Mouse (Mus musculus) olfactory bulb, adult 2 months (tissue): ENCODE data around the gene Mog. TPM values are rescaled to one million over a fixed set of nuclear protein-coding genes. Genes with fewer than 3 reads are reported as not detected.

Experiments used
- H3K27ac ChIP-seq: fragments of 200-500 bp; 2 replicates; pipeline ENCODE4 v1.5.1; 2012; ENCODE audit warnings: low read depth, low read length; ENCODE audit not compliant: insufficient read depth
- H3K4me1 ChIP-seq: fragments of 200-500 bp; 2 replicates; pipeline ENCODE4 v1.6.1; 2012; ENCODE audit warnings: low read length; ENCODE audit not compliant: control insufficient read depth, insufficient read depth
- H3K4me3 ChIP-seq: fragments of 200-500 bp; 2 replicates; pipeline ENCODE4 v1.5.1; 2012; ENCODE audit warnings: mild to moderate bottlenecking, low read depth, low read length, moderate library complexity; ENCODE audit not compliant: insufficient read depth
- CTCF ChIP-seq: fragments of 200-500 bp; IDR thresholded peaks from 2 replicates; pipeline ENCODE4 v1.5.1; 2012; ENCODE audit warnings: low read depth, mild to moderate bottlenecking, low read length, moderate library complexity; ENCODE audit not compliant: insufficient read depth
- POLR2A ChIP-seq: fragments of 200-500 bp; IDR thresholded peaks from 2 replicates; pipeline ENCODE4 v1.6.1; 2012; ENCODE audit warnings: mild to moderate bottlenecking, low read depth, low read length, moderate library complexity; ENCODE audit not compliant: insufficient read depth
- WGBS: fragments of 180-500 bp; shearing (Covaris S2); methylation state at CpG from one replicate; pipeline ENCODE4 v1.1.7; 2018; 5-methylcytosine and 5-hydroxymethylcytosine counted together
- polyA plus RNA-seq: library from polyadenylated mRNA; stranded (reverse); fragments of >200 nt; gene quantifications from 2 replicates; pipeline ENCODE4 v1.2.4, GENCODE M21; 2012; ENCODE audit warnings: low replicate concordance; ENCODE audit not compliant: missing spikeins, insufficient read depth, insufficient read length

The Mog gene
- polyA plus RNA-seq, 1 experiment = not detected

DNA sequence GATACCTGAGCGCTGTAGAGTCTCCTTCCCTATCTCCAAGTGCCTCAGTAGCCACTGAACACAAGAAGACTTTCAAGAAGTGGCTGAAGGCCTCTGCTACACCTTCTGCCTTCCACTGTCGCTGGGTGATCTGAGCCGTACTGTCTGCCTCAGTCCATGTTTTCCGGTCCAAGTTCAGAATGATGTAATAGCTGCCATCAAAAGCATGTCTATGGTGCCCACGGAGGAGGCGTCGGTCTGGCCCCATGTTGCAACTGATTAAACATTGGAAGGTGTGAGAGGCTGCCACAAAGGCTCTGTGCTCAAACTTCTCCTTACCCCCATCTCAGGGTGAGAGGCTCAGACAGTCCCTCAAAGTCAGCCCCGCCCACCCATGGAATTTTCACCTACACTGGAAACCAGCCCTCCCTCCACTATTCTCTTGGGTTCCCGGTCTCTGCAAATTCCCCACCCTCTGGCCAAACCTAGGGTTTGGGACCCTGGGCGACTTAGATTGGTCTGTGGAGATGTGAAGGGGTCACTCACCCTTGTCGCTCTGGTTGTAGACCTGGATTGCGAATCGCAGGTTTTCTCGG is 52.8 kb downstream of the Mog start:
- Histone ChIP-seq H3K4me3 (no peak overlapping the region), H3K27ac (no peak overlapping the region), H3K4me1 (no peaks in the 10 kb centered on the region)
- whole genome bisulfite sequencing = 85% methylated on average over 14 of the region's 14 CpGs
- no peak for TF ChIP-seq CTCF
- TF ChIP-seq POLR2A = no peak

DNA sequence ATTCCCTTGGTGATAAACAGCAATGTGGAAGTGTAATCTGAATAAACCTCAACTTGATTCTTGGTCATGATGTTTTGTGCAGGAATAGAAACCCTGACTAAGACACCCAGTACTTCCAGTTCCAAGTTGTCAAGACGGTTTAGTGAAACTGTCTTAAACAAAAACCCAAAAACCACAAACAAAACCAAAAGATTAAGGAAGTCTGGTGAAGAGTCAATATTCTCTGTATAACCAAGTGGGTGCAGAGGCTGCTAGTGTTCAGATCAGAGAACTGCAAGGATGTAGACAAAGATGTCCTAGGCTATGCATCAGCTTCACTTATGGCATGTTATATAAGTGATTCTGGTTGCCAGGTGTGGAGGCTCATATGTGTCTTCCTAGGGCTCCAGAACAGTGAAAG is 56.3 kb downstream of the Mog start:
- Histone ChIP-seq H3K27ac (no peak overlapping the region), H3K4me3 (no peak overlapping the region), H3K4me1 (no peaks in the 10 kb centered on the region)
- 79% methylated on average over 1 of the region's 1 CpGs for WGBS
- TF ChIP-seq CTCF (no peak), POLR2A (no peak)

DNA sequence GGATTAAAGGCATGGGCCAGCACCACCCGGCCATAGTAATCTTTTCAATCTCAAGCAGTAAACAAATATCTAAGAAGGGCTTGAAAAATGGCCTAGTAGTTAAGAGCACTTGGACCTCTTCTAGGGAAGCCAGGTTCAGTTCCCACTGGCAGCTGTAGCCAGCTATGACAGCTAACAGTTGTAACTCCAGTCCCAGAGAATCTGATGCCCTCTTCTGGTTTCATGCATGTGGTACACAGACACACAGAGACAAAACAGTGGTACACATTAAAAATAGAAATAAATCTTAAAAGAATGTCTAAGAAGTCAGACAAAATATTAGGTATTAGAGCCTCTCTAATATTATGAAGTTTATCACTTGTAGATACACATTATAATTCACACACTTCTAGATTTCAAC is 62.1 kb downstream of the Mog start:
- peaks cover 4% of the 10 kb centered on the region; the same call in 1 of the 2 replicates for H3K4me1 ChIP-seq
- H3K27ac ChIP-seq = no peak overlapping the region
- no peak overlapping the region for H3K4me3 ChIP-seq
- WGBS = 76% methylated on average over 1 of the region's 1 CpGs
- TF ChIP-seq CTCF (no peak), POLR2A (no peak)

Other genes with a start within 250 kb of the Mog start
- gene H2-M10.6, start 211.2 kb downstream of the Mog start, polyA plus RNA-seq = not detected in 2 replicates
- gene Trim26, start 186.3 kb downstream of the Mog start, polyA plus RNA-seq = not detected in 2 replicates
- not detected in 2 replicates for gene Trim15, start 156.2 kb downstream of the Mog start, polyA plus RNA-seq
- gene Trim10, start 153.8 kb downstream of the Mog start, polyA plus RNA-seq = not detected in 2 replicates
- gene Trim40, start 133.3 kb downstream of the Mog start, polyA plus RNA-seq = not detected in 2 replicates
- not detected in 2 replicates for gene Trim31, start 125.3 kb downstream of the Mog start, polyA plus RNA-seq
- not detected in 2 replicates for gene Rnf39, start 80.5 kb downstream of the Mog start, polyA plus RNA-seq
- not detected in 2 replicates for gene Ppp1r11, start 71.7 kb downstream of the Mog start, polyA plus RNA-seq
- not detected in 2 replicates for gene Znrd1, start 64.8 kb downstream of the Mog start, polyA plus RNA-seq
- not detected in 2 replicates for gene Znrd1as, start 64.8 kb downstream of the Mog start, polyA plus RNA-seq
- not detected in 2 replicates for gene 2410137M14Rik, start 42.2 kb downstream of the Mog start, polyA plus RNA-seq
- gene H2-M5, start 33.9 kb downstream of the Mog start, polyA plus RNA-seq = not detected in 2 replicates
- gene Zfp57, start 22.2 kb downstream of the Mog start, polyA plus RNA-seq = not detected in 2 replicates
- 220 and 221 TPM in 2 replicates for gene Gabbr1, start 22.6 kb upstream of the Mog start, polyA plus RNA-seq
- gene Olfr90, start 65.1 kb upstream of the Mog start, polyA plus RNA-seq = not detected in 2 replicates
- gene Olfr91, start 74.9 kb upstream of the Mog start, polyA plus RNA-seq = not detected in 2 replicates
- not detected in 2 replicates for gene Olfr92, start 96.7 kb upstream of the Mog start, polyA plus RNA-seq
- not detected in 2 replicates for gene Olfr93, start 138.1 kb upstream of the Mog start, polyA plus RNA-seq
- not detected in 2 replicates for gene Ubd, start 170.5 kb upstream of the Mog start, polyA plus RNA-seq
- not detected in 2 replicates for gene Olfr94, start 177.6 kb upstream of the Mog start, polyA plus RNA-seq
- gene Olfr95, start 189.7 kb upstream of the Mog start, polyA plus RNA-seq = not detected in 2 replicates
- gene Olfr96, start 196.7 kb upstream of the Mog start, polyA plus RNA-seq = not detected in 2 replicates
- not detected in 2 replicates for gene Olfr97, start 213.9 kb upstream of the Mog start, polyA plus RNA-seq
- not detected in 2 replicates for gene Olfr98, start 240.4 kb upstream of the Mog start, polyA plus RNA-seq
- not detected in 2 replicates for gene H2-M3, start 246.8 kb upstream of the Mog start, polyA plus RNA-seq